Mouse (Mus musculus) kidney, embryonic 16.5 days (tissue): ENCODE results near the gene Pde4d. TPM values are rescaled to one million over a fixed set of nuclear protein-coding genes. Genes with fewer than 3 reads are reported as not detected.

ENCODE experiments used
- ATAC-seq: fragments of 200-750 bp; cut with Nextera tagmentation; 2 replicates; pipeline ENCODE4 v1.8.0; 2017; ENCODE audit warnings: moderate TSS enrichment; ENCODE audit not compliant: low FRiP score, low TSS enrichment
- H3K27ac ChIP-seq: fragments of 300-500 bp; sonication (generic); 2 replicates; pipeline ENCODE4 v1.5.1; 2014; ENCODE audit warnings: low read length
- H3K27me3 ChIP-seq: fragments of 300-500 bp; sonication (generic); 2 replicates; pipeline ENCODE4 v1.6.1; 2014; ENCODE audit warnings: low read length, control low read depth, mixed read lengths; ENCODE audit not compliant: insufficient read depth
- H3K36me3 ChIP-seq: fragments of 300-500 bp; sonication (generic); 2 replicates; pipeline ENCODE4 v1.6.1; 2014; ENCODE audit warnings: low read length, control low read depth, mixed read lengths; ENCODE audit not compliant: insufficient read depth
- H3K4me1 ChIP-seq: fragments of 300-500 bp; sonication (generic); 2 replicates; pipeline ENCODE4 v1.6.1; 2014; ENCODE audit warnings: low read length, control low read depth, mixed read lengths; ENCODE audit not compliant: insufficient read depth
- H3K4me2 ChIP-seq: fragments of 300-500 bp; sonication (generic); replicated peaks from 2 replicates; pipeline ENCODE4 v1.6.1; 2014; ENCODE audit warnings: low read depth, low read length
- H3K4me3 ChIP-seq: fragments of 300-500 bp; sonication (generic); 2 replicates; pipeline ENCODE4 v1.5.1; 2014; ENCODE audit warnings: mild to moderate bottlenecking, low read length
- H3K9ac ChIP-seq: fragments of 300-500 bp; sonication (generic); replicated peaks from 2 replicates; pipeline ENCODE4 v1.6.1; 2014; ENCODE audit warnings: low read length
- H3K9me3 ChIP-seq: fragments of 300-500 bp; sonication (generic); 2 replicates; pipeline ENCODE4 v1.6.1; 2016; ENCODE audit warnings: low read length, control low read depth
- WGBS: fragments of 180-500 bp; shearing (Covaris S2); extraction: QIAGEN DNeasy Blood & Tissue Kit; methylation state at CpG from one replicate; pipeline ENCODE4 v1.1.7; 2014; 5-methylcytosine and 5-hydroxymethylcytosine counted together
- polyA plus RNA-seq: library from polyadenylated mRNA; unstranded; fragments of >200 nt; fragmentation: Nextera tagmentation; extraction: Ambion mirVana; gene quantifications from 2 replicates; pipeline ENCODE4 v1.2.1, GENCODE M21; 2015

Pde4d gene
- polyA plus RNA-seq, 1 experiment from 2014 or later = 11.1 TPM

DNA sequence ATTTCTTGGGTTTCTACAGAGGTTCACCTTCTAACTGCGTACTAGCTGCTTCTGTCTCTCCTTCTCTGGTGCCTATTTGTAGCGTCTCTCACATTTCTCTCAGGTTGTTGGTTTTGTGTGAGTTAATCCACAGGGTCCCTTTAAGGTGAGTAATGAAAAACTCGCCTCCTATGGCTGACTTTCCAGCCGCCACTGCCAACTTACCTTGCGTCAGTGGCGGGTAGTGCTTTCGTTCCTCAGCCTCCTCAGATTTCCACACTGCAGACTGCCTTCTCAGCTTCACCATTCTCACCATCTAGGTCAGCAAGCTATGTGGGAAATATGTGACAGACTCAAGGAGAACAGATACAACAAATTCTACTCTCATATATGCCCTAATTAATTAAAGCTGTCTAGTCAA is 977.8 kb downstream of the Pde4d start:
- Histone ChIP-seq H3K9me3 (no peaks in the 10 kb centered on the region), H3K27ac (no peak overlapping the region)
- no peak for ATAC-seq

DNA sequence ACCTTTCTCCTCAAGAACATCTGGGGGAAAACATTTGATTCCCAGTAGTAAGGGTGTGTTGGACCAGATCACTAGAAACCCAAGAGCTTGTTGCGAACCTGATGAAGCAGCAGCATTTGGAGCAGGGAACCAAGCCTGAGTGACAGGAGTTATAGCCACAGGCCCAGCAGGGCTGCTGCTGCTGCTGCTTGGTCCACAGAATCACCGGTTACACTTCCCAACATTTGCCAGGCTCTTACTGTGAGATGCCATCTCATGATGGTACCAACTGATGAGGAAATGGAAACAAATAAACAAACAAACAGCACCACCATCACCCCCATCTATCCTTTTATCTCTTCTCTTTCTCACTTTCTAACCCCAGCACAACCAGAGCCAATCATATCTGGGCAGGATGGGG is 979.8 kb downstream of the Pde4d start:
- no peak overlapping the region for H3K27ac ChIP-seq
- no peak overlapping the region for H3K9ac ChIP-seq
- H3K4me2 ChIP-seq = no peak overlapping the region
- H3K4me3 ChIP-seq = no peak overlapping the region
- no peaks in the 10 kb centered on the region for H3K36me3 ChIP-seq
- H3K27me3 ChIP-seq = no peaks in the 10 kb centered on the region
- ATAC-seq = no peak
- no peaks in the 10 kb centered on the region for H3K4me1 ChIP-seq
- no peaks in the 10 kb centered on the region for H3K9me3 ChIP-seq
- WGBS = 90% methylated on average over 2 of the region's 2 CpGs

More for the DNA sequence above, 977.8 kb downstream of the Pde4d start:
- H3K9ac ChIP-seq = no peak overlapping the region
- no peak overlapping the region for H3K4me3 ChIP-seq
- WGBS = 54% methylated on average over 7 of the region's 7 CpGs
- H3K4me1 ChIP-seq = no peaks in the 10 kb centered on the region
- no peak overlapping the region for H3K4me2 ChIP-seq
- no peaks in the 10 kb centered on the region for H3K36me3 ChIP-seq
- no peaks in the 10 kb centered on the region for H3K27me3 ChIP-seq

DNA sequence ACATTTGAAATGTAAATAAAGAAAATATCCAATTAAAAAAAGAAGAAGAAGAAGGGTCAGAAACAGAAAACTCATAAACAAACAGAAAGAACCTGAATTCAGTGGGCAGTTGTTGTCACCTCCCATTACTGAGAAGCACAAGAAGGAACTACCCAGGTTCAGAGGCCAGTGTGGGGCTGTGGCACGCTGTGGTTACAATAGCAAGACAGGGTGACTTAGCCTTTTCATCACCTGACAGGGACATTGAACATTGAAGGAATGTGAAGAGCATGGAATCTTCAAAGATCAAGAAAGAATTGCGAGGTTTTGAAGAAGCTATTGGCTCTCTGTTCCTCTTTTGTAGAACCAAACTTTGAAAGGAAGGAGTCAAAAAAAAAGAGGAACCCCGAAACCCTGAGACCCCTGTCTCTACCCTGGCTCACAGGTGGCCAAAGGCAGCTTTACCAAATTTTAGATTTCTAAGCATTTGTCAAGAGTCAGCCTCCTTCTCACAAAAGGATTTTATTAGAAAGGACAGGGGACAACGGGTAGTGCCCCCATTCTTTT is 987.6 kb downstream of the Pde4d start:
- no peaks in the 10 kb centered on the region for H3K9me3 ChIP-seq

DNA sequence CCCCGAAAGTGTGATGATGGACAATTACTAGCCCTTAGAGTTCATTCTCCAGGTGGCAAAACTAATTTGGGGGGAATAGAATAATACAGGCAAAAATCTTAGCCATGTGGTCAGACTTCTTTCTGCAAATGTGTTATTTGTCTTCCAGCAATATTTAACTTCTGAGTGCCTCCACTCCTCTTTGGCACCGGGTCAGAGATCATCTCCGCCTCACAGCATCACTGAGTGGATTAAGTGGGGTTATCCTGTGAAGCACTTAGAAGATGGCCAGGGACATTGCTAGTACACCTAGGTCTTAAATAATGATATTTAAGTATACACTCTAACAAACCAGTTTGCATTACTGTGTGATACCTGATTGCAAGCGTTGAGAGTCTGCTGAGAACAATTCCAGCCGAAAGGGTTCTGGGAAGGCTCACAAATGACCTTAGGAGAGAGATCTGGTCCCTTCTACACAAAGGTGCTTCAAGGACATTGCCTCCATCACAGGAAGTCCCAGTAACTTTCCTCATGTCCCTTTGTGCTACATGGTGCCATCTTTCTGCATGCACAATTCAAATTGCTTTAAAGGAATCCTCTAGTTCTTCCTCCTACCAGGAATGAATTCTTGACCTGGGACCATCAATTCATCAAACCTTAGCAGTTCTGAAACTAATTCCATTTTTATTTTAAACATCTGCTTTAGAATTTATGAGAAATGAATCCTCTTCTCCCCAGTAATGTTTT is 989.9 kb downstream of the Pde4d start:
- Histone ChIP-seq H3K27ac (peak overlapping the region; percentile 91), H3K27me3 (no peaks in the 10 kb centered on the region), H3K9me3 (no peaks in the 10 kb centered on the region), H3K9ac (no peak overlapping the region), H3K4me2 (peak overlapping the region; percentile 91), H3K4me3 (peak overlapping the region; percentile 64), H3K4me1 (peaks cover 8% of the 10 kb centered on the region), H3K36me3 (no peaks in the 10 kb centered on the region)
- 51% methylated on average over 5 of the region's 5 CpGs for WGBS
- no peak for ATAC-seq

More for the DNA sequence above, 987.6 kb downstream of the Pde4d start:
- no peaks in the 10 kb centered on the region for H3K36me3 ChIP-seq
- peaks cover 8% of the 10 kb centered on the region for H3K4me1 ChIP-seq
- no peak overlapping the region for H3K27ac ChIP-seq
- WGBS = 80% methylated on average over 4 of the region's 4 CpGs
- H3K9ac ChIP-seq = no peak overlapping the region
- H3K4me2 ChIP-seq = no peak overlapping the region
- no peak for ATAC-seq
- H3K27me3 ChIP-seq = no peaks in the 10 kb centered on the region
- H3K4me3 ChIP-seq = no peak overlapping the region

DNA sequence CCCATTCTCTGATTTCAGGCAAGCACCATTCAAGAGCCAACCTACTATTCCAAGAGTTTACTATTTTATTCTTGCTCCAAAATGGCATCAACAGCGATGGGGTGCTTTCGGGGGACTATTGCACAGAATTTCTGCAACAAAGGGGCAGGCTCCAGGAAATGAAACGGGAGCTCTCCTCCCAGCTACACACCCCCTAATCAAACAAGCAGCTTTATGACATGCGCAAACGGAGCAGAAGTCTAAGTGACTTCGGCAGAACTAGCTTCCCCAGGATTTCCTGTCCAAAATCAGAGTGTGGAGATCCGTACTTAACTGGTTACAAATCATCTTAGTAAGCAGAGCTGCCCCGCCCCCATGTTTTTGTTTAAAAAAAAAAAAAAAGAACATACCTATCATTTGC is 990.6 kb downstream of the Pde4d start:
- no peaks in the 10 kb centered on the region for H3K9me3 ChIP-seq
- ATAC-seq = peak; percentile 83
- under 1% methylated on average over 8 of the region's 8 CpGs for WGBS
- H3K27ac ChIP-seq = peak overlapping the region; percentile 91
- H3K4me3 ChIP-seq = peak overlapping the region; percentile 64
- H3K4me1 ChIP-seq = peaks cover 8% of the 10 kb centered on the region
- H3K27me3 ChIP-seq = no peaks in the 10 kb centered on the region
- peak overlapping the region; percentile 72; the same call in 1 of the 2 replicates for H3K9ac ChIP-seq
- no peaks in the 10 kb centered on the region for H3K36me3 ChIP-seq
- peak overlapping the region; percentile 91 for H3K4me2 ChIP-seq

DNA sequence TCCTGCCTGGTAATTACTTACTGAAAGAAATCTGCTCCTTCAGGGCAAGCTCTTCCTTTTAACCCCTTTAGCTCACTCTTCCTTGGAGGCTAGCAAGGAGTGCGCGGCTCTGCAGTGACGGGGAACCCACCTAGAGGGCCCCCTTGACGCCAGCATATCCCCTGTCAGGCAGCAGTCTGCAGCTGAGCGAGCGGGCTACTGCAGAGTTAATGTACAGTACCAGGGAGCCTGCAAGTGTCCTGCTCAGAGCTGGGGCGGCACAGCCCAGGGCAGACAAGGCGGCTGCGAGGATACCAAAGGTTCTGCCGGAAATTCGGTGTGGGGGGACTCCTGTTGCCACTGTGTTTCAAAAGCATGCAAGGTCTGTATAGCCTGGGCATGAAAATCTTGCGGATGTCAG is 991.1 kb downstream of the Pde4d start:
- Histone ChIP-seq H3K9ac (peak overlapping the region; percentile 72), H3K9me3 (no peaks in the 10 kb centered on the region)
- 0% methylated on average over 12 of the region's 12 CpGs for WGBS

DNA sequence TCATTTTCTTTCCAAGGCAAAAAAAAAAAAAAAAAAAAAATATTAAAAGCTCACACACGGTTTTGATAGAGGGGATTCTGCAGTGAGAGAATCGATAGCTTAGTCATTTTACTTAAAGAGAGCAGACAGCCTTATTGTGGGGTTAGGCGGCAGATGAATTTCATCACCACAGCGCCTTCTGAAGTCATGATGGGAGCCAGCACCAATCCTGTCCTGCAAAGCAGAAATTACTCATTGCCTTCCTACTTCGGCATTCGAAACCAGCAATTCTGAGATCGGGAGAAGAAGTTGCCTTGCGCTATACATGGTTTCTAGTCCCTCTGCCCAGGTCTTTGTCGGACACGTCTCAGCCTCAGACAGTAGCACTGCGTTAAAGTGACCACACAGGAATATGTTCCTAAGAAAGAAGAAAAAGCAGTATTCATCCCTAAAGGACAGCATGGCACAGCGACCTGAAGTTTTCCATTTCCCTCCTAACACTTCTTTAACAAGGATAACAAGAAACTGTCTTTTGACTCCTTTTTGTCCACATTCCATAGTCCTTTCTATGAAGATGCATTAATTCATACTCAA is 991.7 kb downstream of the Pde4d start:
- peaks cover 8% of the 10 kb centered on the region for H3K4me1 ChIP-seq
- ATAC-seq = no peak; the same call in 1 of the 2 replicates
- H3K9me3 ChIP-seq = no peaks in the 10 kb centered on the region
- peak overlapping the region; percentile 72 for H3K9ac ChIP-seq
- WGBS = 14% methylated on average over 12 of the region's 12 CpGs
- no peaks in the 10 kb centered on the region for H3K27me3 ChIP-seq
- no peaks in the 10 kb centered on the region for H3K36me3 ChIP-seq
- H3K4me3 ChIP-seq = peak overlapping the region; percentile 64
- peak overlapping the region; percentile 91 for H3K27ac ChIP-seq
- peak overlapping the region; percentile 91 for H3K4me2 ChIP-seq

More for the DNA sequence above, 991.1 kb downstream of the Pde4d start:
- ATAC-seq = peak; percentile 99
- Histone ChIP-seq H3K4me2 (peak overlapping the region; percentile 91), H3K4me3 (peak overlapping the region; percentile 64), H3K36me3 (no peaks in the 10 kb centered on the region), H3K4me1 (peaks cover 8% of the 10 kb centered on the region), H3K27ac (peak overlapping the region; percentile 91), H3K27me3 (no peaks in the 10 kb centered on the region)

DNA sequence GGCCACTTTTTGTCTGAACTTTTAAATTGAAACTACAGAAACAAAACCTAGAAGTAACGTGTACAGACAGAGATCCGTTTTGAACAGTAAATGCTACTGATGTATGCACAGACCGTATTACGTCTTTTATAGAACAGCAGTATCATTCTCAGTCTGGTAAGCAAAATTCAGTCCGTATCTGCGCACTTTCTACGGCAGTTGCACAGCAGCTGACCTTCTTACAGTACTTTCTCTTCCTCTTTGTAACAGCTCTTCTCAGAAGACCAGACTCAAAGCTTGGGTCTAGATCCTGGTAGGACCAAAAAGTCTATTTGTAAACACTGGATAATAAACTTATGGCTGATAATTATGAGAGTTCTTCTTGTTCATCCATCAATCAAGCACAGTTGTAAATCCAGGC is 996.4 kb downstream of the Pde4d start:
- Histone ChIP-seq H3K27ac (no peak overlapping the region), H3K9ac (no peak overlapping the region), H3K9me3 (0 out of 2 replicates have a peak, but pooled peaks cover 2% of the 10 kb centered on the region), H3K4me1 (no peaks in the 10 kb centered on the region), H3K36me3 (no peaks in the 10 kb centered on the region), H3K4me2 (no peak overlapping the region), H3K27me3 (no peaks in the 10 kb centered on the region), H3K4me3 (no peak overlapping the region)
- no peak for ATAC-seq
- WGBS = 88% methylated on average over 7 of the region's 7 CpGs

DNA sequence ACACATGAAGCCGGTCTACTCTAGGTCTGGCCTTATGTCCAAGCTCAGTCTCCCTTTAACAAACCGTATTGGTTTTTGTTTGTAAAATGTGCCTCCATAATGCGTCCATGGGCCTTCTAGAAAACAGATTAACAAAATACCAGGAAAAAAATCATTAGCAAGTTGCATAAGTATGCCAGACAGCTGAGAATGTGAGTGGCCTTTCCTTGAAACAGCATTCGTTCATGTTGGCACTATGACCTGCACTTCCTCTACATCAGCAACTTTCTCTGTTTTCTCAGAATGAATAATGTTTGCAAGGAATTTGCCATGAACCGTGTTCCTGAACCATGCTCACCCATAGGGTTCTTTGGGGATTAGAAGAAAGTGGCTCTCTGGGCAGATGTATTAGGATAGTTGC is 998.4 kb downstream of the Pde4d start:
- H3K27ac ChIP-seq = no peak overlapping the region
- WGBS = 74% methylated on average over 5 of the region's 5 CpGs
- H3K36me3 ChIP-seq = no peaks in the 10 kb centered on the region
- 0 out of 2 replicates have a peak, but pooled peaks cover 3% of the 10 kb centered on the region for H3K9me3 ChIP-seq
- H3K4me3 ChIP-seq = no peak overlapping the region
- H3K4me2 ChIP-seq = no peak overlapping the region
- no peak overlapping the region for H3K9ac ChIP-seq
- no peaks in the 10 kb centered on the region for H3K27me3 ChIP-seq
- no peak for ATAC-seq
- no peaks in the 10 kb centered on the region for H3K4me1 ChIP-seq

DNA sequence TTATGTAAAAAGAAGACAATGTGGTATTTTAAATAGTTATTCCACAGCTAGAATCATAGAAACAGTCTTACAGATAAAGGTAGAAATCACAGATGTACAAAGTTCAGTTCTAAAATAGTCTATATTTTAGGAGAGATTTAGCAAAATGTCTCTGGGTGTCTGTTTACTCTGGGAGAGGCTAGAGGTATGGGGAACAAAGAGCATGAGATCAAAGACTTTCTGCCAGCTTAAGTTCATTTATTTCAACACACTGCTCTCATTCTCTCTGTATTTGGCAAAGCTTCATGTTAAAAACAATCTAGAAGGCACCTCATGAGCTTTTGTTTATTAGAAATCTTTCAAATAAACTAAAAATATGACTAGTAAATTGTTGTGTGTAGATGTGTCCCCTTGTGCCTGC is 1024.6 kb downstream of the Pde4d start:
- ATAC-seq = no peak
- H3K4me2 ChIP-seq = no peak overlapping the region

More for the DNA sequence above, 1024.6 kb downstream of the Pde4d start:
- Histone ChIP-seq H3K4me3 (no peak overlapping the region), H3K36me3 (no peaks in the 10 kb centered on the region), H3K27ac (no peak overlapping the region), H3K9me3 (no peaks in the 10 kb centered on the region), H3K27me3 (no peaks in the 10 kb centered on the region), H3K9ac (no peak overlapping the region), H3K4me1 (no peaks in the 10 kb centered on the region)
